Mouse (Mus musculus) bone marrow, adult 2 months (tissue): ENCODE measurements at regions not wholly inside any gene's neighbourhood (a gene's known extent, or its start where the extent isn't known, plus 50 kb on each side); places are given as distances from the start of the nearest gene placed in this dataset.

Experiments used
- CTCF ChIP-seq: fragments of 200-500 bp; IDR thresholded peaks from 2 replicates; pipeline ENCODE4 v1.5.1; 2011; ENCODE audit warnings: low read length, control low read depth; ENCODE audit not compliant: control insufficient read depth, insufficient read depth
- POLR2A ChIP-seq: fragments of 200-500 bp; IDR thresholded peaks from 2 replicates; pipeline ENCODE4 v1.6.1; 2011; ENCODE audit warnings: low read depth, mild to moderate bottlenecking, control low read depth, low read length, borderline replicate concordance; ENCODE audit not compliant: control insufficient read depth

DNA sequence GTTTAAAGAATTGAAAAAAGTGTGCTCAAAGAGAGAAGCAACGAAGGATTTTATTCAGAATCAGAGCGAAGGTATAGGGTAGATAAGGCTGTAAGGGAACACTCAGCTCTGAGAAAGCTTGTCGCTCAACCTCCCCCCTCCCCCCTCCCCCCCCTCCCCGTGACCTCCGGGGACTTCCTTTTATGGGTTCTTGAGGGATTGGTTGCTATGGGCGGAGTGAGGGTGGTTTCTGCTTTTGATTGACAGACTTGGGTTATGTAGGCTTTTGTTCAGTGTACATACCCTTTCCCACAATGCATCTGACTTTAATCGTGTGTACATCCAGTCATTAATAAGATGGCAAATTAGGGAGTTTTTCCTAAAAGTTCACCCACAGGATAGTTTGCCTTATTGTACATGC lies 84.4 kb upstream of the Card11 start:
- TF ChIP-seq POLR2A, result no peak
- no peak for TF ChIP-seq CTCF
